Mouse (Mus musculus) cerebellum, adult 2 months (tissue): Measurements from ENCODE around the gene Ccdc88c.

Experiments used
- CTCF ChIP-seq: fragments of 200-500 bp; IDR thresholded peaks from 2 replicates; pipeline ENCODE4 v1.5.1; 2011; ENCODE audit warnings: low read depth, mild to moderate bottlenecking, control low read depth, low read length, moderate library complexity, borderline replicate concordance; ENCODE audit not compliant: insufficient read depth
- POLR2A ChIP-seq: fragments of 200-500 bp; IDR thresholded peaks from 2 replicates; pipeline ENCODE4 v1.6.1; 2011; ENCODE audit warnings: low read length, control low read depth, borderline replicate concordance; ENCODE audit not compliant: insufficient read depth

DNA sequence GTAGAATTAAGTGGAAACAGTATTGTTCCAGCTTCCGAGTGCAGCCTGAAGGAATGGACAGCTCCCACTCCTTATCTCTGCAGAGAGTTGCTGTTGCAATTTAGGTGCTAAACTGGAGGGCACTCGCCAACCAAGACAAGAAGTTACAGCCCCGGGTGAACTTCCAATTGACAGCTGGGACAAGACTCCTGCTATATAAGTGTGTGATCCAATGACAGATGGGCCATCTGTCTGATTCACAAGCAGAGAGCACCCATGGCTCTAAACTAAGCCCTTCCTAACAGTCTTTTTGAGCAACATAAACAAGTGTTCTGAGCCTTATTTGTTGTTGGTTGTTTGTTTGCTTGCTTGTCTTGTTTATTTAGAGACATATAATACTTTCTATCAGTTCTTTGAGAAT, 132.2 kb downstream of the Ccdc88c start:
- TF ChIP-seq POLR2A, result no peak
- no peak for TF ChIP-seq CTCF
